Mouse (Mus musculus) embryo, embryonic 11.5 days (tissue): ENCODE results near the gene Abhd17c.

ENCODE experiments used
- DNase-seq: peaks from one replicate; pipeline ENCODE4 v3.0.0-alpha.2; 2012; ENCODE audit warnings: low read depth, low spot score

Abhd17c gene

DNA sequence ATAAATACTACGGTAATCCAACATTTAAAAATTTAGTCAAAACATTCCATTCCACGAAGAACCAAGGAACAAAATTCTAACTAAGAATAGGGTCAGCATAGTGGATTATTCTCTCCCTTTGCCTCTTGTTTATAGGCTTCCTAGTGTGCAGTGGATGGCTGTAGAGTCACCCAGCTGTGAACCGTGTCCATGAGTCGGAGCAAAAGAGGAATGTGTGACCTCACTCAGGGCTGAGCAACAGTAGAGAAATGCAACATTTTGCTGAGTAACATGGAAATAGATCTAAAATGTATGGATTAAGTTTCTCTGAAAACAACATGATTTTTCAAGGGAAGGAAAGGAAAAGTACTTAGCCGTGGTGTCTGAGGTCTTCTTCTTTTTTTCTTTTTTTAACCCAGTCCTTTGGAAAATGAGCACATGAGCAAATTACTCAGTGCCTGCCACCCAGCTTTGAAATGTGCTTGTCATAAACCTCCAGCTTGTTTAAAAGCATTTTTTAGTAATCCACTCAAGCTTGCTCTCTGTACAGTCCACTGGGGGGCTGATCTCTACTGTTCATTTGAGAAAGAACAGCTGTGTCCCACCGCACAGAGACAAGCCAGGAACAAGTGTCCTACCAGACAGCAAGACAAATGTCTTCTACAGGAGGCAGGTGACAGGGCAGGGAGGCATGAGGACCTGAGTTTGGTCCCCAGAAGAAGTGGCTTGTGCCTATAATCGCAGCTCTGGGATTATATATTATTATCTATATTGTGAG, 74.3 kb downstream of the Abhd17c start:
- no peak for DNase-seq

DNA sequence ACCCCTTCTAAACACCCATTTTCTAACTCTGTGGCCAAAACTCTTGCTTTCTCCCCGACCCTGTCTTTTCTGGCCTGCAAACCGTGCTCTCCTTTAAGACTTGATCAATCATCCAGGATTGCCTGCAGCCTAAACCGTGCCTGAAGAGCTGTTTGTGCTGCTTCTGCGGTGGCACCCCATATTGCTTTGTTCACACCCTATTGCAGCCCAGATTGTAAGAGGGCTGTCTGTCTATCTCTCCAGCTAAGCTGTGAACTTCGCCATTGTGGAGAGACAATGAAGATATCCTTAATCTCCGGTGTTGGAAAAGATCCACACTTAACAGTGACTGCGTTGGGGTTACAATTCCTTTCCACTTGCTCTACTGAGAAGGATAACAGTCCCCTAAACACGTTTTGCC, 77.4 kb downstream of the Abhd17c start:
- DNase-seq, result no peak

DNA sequence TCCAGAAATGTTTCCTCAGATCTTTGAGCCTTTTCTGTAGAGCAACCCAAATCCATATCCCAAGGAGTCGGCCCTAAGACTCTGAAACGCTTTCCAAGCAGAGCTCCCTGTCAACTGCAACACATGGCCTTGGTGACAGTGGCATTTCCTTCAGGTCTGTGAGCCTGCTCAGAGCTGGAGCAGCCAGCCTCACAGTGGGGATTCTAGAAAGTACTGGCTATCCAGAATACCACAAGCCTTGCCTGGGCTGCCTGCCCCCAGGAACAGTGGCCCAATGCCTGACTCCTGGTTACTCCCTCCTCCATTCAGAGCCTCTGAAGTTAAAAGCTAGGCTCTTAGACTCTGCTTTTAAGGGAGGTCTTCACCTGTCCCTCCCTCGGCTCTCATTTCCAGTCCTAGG, 77.8 kb downstream of the Abhd17c start:
- DNase-seq, result no peak

DNA sequence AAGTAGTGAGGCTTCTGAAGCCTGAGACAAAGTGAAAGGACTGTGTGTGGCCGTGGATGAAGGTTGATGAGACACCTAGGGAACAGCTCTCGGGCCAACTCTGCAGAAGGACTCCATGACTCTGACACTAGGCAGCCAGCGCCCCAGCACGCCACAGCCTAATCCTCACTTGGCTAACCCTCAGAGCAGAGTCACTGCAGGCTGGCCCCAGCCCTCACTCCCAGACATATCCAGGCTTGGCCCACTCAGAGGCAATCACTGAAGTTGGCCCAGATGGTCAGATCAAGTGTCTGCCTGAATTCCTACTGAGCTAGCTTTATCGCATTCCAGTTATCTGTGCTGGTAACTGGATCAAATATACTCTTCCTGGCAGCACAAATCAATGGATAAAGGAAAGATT, 82.8 kb downstream of the Abhd17c start:
- DNase-seq, result no peak

DNA sequence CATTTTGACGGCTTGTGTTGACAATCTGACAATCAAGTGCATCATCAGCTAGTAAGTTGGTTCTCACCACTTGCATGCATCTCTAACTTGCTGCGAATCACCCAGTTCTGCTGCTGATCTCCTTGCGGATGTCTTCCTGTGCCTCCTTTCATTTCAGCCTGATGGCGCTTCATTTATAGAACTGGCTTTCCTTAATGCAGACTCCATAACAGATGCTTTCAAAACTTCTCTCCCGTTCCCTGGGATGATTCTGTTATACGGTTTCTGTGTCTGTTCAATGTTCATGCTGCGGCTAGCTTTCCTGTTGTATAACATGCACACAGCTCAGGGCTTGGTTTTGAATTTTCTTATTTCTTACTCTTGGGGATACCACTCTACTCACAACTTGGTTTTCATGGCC, 91.9 kb downstream of the Abhd17c start:
- no peak for DNase-seq
